Mouse (Mus musculus): Measurements from ENCODE around the gene Adra2a. TPM values are rescaled to one million over a fixed set of nuclear protein-coding genes. Genes with fewer than 3 reads are reported as not detected.

Adra2a gene
- polyA plus RNA-seq, 1 experiment from 2014 or later: 6.3 TPM

DNA sequence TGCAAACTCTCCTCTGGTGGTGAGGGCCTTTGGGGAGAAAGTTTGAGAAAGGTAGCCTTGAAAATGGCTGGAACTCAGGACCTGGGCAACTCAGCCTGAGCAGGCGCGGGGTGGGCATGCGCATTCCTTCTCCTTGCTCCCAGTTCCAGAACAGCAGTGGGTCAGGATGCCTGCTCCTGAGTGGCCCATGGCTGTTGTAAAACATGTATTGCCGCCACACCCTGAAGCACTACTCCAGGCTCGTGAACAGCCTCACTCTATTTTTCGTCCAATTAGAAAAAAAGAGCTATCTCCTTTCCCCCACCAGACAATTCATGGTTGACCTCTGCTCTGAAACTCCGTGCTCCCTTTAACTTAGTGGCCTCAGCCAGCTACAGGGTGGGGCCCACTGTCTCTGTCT lies 24.5 kb downstream of the Adra2a start:
- Histone ChIP-seq H3K4me2 (ENCODE audit: low read depth, low read length) (no peak overlapping the region), H3K9me3 (ENCODE audit: control insufficient read depth, low read length) (no peaks in the 10 kb centered on the region), H3K36me3 (ENCODE audit: control insufficient read depth, insufficient read depth, low read length) (no peaks in the 10 kb centered on the region), H3K27me3 (ENCODE audit: control insufficient read depth, insufficient read depth, low read length) (no peaks in the 10 kb centered on the region), H3K9ac (replicated peaks; ENCODE audit: low read depth, low read length) (no peak overlapping the region), H3K27ac (ENCODE audit: low read depth, low read length) (no peak overlapping the region), H3K4me3 (ENCODE audit: low read depth, low read length) (no peak overlapping the region), H3K4me1 (ENCODE audit: control insufficient read depth, insufficient read depth, low read length) (no peaks in the 10 kb centered on the region)
- ATAC-seq (ENCODE audit: low read depth): no peak
- 89% methylated on average over 7 of the region's 7 CpGs for WGBS

DNA sequence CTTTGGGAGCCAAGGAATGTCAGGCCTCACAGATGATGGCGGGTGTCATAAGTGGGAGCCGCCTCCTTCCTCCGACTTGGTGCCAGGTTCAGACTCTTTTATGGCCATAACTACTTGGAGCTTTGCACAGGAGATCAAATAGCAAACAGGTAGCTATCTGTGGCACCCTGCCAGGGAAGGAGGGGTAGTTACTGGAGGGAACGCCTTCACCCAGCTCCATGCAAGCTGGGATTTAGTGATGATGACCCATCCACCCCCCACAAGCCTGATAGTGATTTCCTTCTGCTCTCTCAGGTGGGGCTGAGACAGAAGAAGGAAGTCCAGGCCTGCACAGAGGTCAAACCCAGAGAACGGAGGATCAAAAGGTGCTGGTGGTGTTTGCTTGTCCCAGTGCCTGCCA lies 26.6 kb downstream of the Adra2a start:
- Histone ChIP-seq H3K4me3 (ENCODE audit: low read depth, low read length) (no peak overlapping the region), H3K9me3 (ENCODE audit: control insufficient read depth, low read length) (no peaks in the 10 kb centered on the region), H3K9ac (replicated peaks; ENCODE audit: low read depth, low read length) (no peak overlapping the region), H3K36me3 (ENCODE audit: control insufficient read depth, insufficient read depth, low read length) (no peaks in the 10 kb centered on the region), H3K27me3 (ENCODE audit: control insufficient read depth, insufficient read depth, low read length) (no peaks in the 10 kb centered on the region), H3K27ac (ENCODE audit: low read depth, low read length) (no peak overlapping the region), H3K4me2 (ENCODE audit: low read depth, low read length) (no peak overlapping the region), H3K4me1 (ENCODE audit: control insufficient read depth, insufficient read depth, low read length) (no peaks in the 10 kb centered on the region)
- no peak for ATAC-seq (ENCODE audit: low read depth)
- WGBS: 85% methylated on average over 5 of the region's 5 CpGs

DNA sequence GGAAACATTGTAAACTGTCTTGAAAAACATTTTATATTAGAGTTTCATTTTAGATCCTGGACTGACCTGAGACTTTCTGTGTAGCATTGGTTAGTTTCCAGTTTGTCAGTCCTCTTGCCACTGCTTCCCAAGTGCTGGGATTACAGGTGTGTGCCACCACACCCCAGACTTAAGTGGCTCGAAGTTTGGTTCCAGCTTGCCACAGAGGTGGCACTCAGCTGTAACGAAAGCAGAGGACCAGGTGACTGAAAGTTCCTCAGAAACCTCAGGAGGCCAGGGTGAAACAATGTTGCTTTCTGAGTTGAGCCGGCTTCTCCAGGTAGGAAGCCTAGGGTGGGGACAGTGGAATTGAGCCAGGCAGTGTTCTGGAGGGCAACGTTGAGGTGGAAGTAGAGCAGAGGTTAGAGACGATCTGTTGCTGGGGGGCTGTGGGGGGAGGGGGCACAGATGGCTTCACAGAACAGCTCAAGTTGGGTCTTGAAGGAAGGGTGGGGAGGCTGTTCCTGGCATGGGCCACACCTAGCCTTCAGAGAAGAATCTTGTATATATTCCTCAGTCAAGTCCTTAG lies 28.4 kb downstream of the Adra2a start:
- no peak for ATAC-seq (ENCODE audit: low read depth)
- Histone ChIP-seq H3K36me3 (ENCODE audit: control insufficient read depth, insufficient read depth, low read length) (no peaks in the 10 kb centered on the region), H3K4me3 (ENCODE audit: low read depth, low read length) (no peak overlapping the region), H3K9me3 (ENCODE audit: control insufficient read depth, low read length) (no peaks in the 10 kb centered on the region), H3K27ac (ENCODE audit: low read depth, low read length) (no peak overlapping the region), H3K9ac (replicated peaks; ENCODE audit: low read depth, low read length) (no peak overlapping the region), H3K4me1 (ENCODE audit: control insufficient read depth, insufficient read depth, low read length) (no peaks in the 10 kb centered on the region), H3K27me3 (ENCODE audit: control insufficient read depth, insufficient read depth, low read length) (no peaks in the 10 kb centered on the region), H3K4me2 (ENCODE audit: low read depth, low read length) (no peak overlapping the region)
- 90% methylated on average over 5 of the region's 5 CpGs for WGBS

DNA sequence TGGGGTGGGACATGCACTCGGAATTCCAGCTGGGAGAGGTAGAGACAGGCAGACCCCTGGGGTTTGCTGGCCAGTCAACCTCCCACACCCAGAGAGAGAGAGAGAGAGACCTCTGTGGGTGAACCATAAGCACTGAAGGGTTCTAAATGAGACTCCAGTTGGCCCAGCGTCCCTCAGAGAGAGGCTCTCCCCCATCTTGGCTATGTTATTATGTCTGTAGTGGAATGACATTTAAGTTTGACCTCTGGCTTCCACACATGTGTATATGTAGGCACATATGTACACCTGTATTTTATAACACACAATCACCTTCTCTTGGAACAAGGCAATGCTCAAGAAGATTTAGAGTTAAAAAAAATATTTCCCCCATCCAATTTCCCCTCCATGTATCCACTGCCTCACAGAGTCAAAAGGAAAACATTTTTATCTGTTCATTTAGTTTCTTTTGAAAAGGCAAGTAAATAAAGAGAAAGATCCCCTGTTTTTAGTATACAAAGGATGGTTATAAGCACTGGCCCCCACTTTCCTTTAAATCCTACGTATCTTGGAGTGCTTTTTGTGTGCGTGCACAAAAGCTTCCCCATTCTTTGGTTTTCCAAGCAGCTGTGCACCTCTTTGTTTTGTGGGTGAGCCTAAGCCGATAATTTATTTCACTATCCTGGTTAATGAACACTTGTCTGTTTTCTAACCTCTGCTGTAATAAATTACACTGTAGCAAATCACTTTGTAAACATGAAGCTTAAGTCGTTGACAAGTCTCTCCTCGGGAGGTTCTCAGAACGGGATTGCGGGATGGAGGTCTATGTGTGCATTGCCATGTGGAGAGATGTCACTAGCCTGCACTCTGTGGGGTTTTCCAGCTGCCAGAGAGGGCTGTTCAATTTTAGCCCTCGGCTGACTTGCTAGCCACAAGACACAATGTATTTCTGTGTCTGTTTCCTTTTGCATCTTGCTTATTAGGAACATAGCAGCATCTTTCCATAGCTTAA lies 32.7 kb downstream of the Adra2a start:
- Histone ChIP-seq H3K27ac (ENCODE audit: low read depth, low read length) (no peak overlapping the region), H3K9ac (replicated peaks; ENCODE audit: low read depth, low read length) (no peak overlapping the region), H3K9me3 (ENCODE audit: control insufficient read depth, low read length) (no peaks in the 10 kb centered on the region), H3K4me2 (ENCODE audit: low read depth, low read length) (no peak overlapping the region), H3K4me3 (ENCODE audit: low read depth, low read length) (no peak overlapping the region), H3K36me3 (ENCODE audit: control insufficient read depth, insufficient read depth, low read length) (no peaks in the 10 kb centered on the region), H3K27me3 (ENCODE audit: control insufficient read depth, insufficient read depth, low read length) (no peaks in the 10 kb centered on the region), H3K4me1 (ENCODE audit: control insufficient read depth, insufficient read depth, low read length) (no peaks in the 10 kb centered on the region)
- ATAC-seq (ENCODE audit: low read depth): 0 out of 2 replicates have a peak, but pooled peaks have one; percentile 14
- WGBS: 10% methylated on average over 10 of the region's 10 CpGs

DNA sequence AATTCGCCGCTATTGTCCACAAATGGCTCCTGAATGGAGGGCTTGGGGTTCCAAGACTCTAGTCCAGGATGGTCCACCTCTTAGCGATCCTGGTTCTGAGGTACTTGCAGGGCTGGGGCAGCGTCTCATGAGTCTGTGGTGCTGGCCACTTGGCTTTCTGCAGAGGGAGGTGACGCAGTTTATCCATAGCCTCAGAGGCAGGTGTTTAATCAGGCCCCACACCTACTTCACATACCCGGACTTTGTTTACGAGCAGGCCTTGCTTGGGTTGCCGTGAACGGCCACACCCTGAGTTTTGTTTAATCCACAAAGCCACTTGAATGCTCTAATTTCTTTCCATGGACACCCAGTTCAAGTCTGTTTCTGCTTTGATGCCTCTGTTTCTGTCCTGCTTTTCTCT lies 37.4 kb downstream of the Adra2a start:
- Histone ChIP-seq H3K4me3 (ENCODE audit: low read depth, low read length) (no peak overlapping the region), H3K9ac (replicated peaks; ENCODE audit: low read depth, low read length) (no peak overlapping the region), H3K27ac (ENCODE audit: low read depth, low read length) (no peak overlapping the region), H3K36me3 (ENCODE audit: control insufficient read depth, insufficient read depth, low read length) (no peaks in the 10 kb centered on the region), H3K9me3 (ENCODE audit: control insufficient read depth, low read length) (no peaks in the 10 kb centered on the region), H3K4me1 (ENCODE audit: control insufficient read depth, insufficient read depth, low read length) (no peaks in the 10 kb centered on the region), H3K27me3 (ENCODE audit: control insufficient read depth, insufficient read depth, low read length) (no peaks in the 10 kb centered on the region), H3K4me2 (ENCODE audit: low read depth, low read length) (no peak overlapping the region)
- no peak for ATAC-seq (ENCODE audit: low read depth)
- WGBS: 90% methylated on average over 9 of the region's 9 CpGs

DNA sequence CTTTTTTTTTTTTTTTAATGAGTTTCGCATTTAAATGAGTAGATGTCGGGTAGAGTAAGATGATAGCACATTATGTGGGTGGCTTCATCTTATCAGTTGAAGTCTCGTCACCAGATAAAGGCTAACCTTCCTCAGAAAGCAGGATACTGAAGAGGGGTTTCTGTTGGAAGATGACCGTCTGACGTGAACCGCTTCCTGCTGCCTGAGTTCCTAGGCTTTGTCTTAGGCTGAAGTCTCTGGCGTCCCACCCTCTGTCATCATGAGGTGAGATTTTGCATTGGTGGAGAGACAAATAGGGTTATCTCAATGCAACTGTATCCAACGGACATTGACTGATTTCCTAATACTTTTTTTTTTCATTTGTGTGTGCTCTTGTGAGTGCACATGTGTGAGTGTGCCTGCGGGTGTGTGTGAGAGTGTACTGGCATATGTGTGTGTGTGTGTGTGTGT lies 37.8 kb downstream of the Adra2a start:
- Histone ChIP-seq H3K27me3 (ENCODE audit: control insufficient read depth, insufficient read depth, low read length) (no peaks in the 10 kb centered on the region), H3K27ac (ENCODE audit: low read depth, low read length) (no peak overlapping the region), H3K9ac (replicated peaks; ENCODE audit: low read depth, low read length) (no peak overlapping the region), H3K4me1 (ENCODE audit: control insufficient read depth, insufficient read depth, low read length) (no peaks in the 10 kb centered on the region), H3K4me2 (ENCODE audit: low read depth, low read length) (no peak overlapping the region), H3K36me3 (ENCODE audit: control insufficient read depth, insufficient read depth, low read length) (no peaks in the 10 kb centered on the region), H3K9me3 (ENCODE audit: control insufficient read depth, low read length) (no peaks in the 10 kb centered on the region), H3K4me3 (ENCODE audit: low read depth, low read length) (no peak overlapping the region)
- 88% methylated on average over 9 of the region's 9 CpGs for WGBS
- ATAC-seq (ENCODE audit: low read depth): no peak

DNA sequence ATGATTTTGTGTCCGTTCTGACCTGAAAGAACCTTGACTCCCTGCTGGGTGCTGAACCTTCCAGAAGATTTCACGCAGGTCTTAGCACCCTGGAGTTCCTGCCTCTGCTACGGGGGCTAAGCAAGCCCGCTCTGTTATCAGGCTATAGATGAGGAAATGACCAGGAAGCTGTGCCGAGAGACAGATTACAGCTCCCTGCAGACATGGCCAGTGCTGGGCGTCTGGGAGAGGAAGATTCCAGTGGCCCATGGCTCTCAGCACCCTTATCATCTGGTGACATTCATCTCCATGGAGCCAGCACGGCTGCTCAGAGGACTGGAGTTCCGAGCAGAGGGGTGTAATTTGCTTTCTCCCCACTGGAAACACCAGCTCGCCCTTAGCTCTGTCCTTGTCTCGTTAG lies 43.4 kb downstream of the Adra2a start:
- Histone ChIP-seq H3K4me1 (ENCODE audit: control insufficient read depth, insufficient read depth, low read length) (no peaks in the 10 kb centered on the region), H3K27me3 (ENCODE audit: control insufficient read depth, insufficient read depth, low read length) (no peaks in the 10 kb centered on the region), H3K36me3 (ENCODE audit: control insufficient read depth, insufficient read depth, low read length) (no peaks in the 10 kb centered on the region), H3K9me3 (ENCODE audit: control insufficient read depth, low read length) (no peaks in the 10 kb centered on the region), H3K27ac (ENCODE audit: low read depth, low read length) (no peak overlapping the region), H3K4me3 (ENCODE audit: low read depth, low read length) (no peak overlapping the region), H3K4me2 (ENCODE audit: low read depth, low read length) (no peak overlapping the region), H3K9ac (replicated peaks; ENCODE audit: low read depth, low read length) (no peak overlapping the region)
- 67% methylated on average over 10 of the region's 10 CpGs for WGBS
- ATAC-seq (ENCODE audit: low read depth): no peak

DNA sequence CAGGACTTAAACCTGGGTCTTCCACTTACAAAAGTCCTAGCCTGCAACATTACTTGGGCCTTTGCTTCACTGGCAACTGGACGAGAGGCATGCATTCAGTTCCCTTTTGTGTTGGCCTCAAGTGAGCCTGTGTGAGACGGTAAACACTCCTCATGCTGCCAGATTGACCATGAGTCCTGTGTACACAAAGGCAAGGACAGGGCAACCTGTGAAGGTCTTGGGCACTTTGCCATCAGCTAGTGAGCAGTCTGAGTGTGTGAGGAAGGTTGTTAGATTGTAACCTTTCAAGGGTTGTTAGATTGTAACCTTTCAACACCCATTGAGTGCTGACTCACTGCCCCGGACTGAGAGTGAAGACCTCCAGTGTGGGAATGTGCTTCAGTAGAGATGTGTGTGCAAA lies 49.6 kb downstream of the Adra2a start:
- Histone ChIP-seq H3K9ac (replicated peaks; ENCODE audit: low read depth, low read length) (no peak overlapping the region), H3K27ac (ENCODE audit: low read depth, low read length) (no peak overlapping the region), H3K4me3 (ENCODE audit: low read depth, low read length) (no peak overlapping the region), H3K27me3 (ENCODE audit: control insufficient read depth, insufficient read depth, low read length) (no peaks in the 10 kb centered on the region), H3K4me1 (ENCODE audit: control insufficient read depth, insufficient read depth, low read length) (no peaks in the 10 kb centered on the region), H3K9me3 (ENCODE audit: control insufficient read depth, low read length) (no peaks in the 10 kb centered on the region), H3K36me3 (ENCODE audit: control insufficient read depth, insufficient read depth, low read length) (no peaks in the 10 kb centered on the region), H3K4me2 (ENCODE audit: low read depth, low read length) (no peak overlapping the region)
- no peak for ATAC-seq (ENCODE audit: low read depth)
- 89% methylated on average over 3 of the region's 3 CpGs for WGBS

DNA sequence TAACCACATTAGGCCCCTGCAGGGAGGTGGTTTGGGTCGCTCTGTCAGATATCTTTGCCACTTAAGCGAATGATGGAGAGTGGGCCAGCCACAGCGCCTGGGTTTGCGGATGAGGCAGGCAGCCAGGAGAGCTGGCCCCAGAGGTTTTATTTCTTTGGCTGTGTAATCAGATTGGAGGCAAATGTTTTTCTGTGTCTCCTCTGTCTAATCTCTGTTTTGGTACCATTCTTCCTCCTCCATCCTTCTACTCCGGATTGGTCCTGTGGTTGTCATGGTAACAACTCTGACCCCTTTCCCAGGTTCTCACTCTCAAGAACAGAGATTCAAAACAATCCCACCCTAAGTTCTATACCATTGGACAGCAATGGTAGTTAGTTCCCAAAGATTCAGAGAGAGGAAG lies 51.8 kb downstream of the Adra2a start:
- ATAC-seq (ENCODE audit: low read depth): no peak; the same call in 1 of the 2 replicates
- H3K4me1 ChIP-seq (ENCODE audit: control insufficient read depth, insufficient read depth, low read length): no peaks in the 10 kb centered on the region

More for the DNA sequence above, 51.8 kb downstream of the Adra2a start:
- H3K27me3 ChIP-seq (ENCODE audit: control insufficient read depth, insufficient read depth, low read length): no peaks in the 10 kb centered on the region
- WGBS: 49% methylated on average over 5 of the region's 5 CpGs
- H3K4me3 ChIP-seq (ENCODE audit: low read depth, low read length): no peak overlapping the region
- H3K4me2 ChIP-seq (ENCODE audit: low read depth, low read length): no peak overlapping the region
- no peak overlapping the region for H3K9ac ChIP-seq (replicated peaks; ENCODE audit: low read depth, low read length)
- no peaks in the 10 kb centered on the region for H3K9me3 ChIP-seq (ENCODE audit: control insufficient read depth, low read length)
- no peak overlapping the region for H3K27ac ChIP-seq (ENCODE audit: low read depth, low read length)
- no peaks in the 10 kb centered on the region for H3K36me3 ChIP-seq (ENCODE audit: control insufficient read depth, insufficient read depth, low read length)
